Mouse (Mus musculus) neural tube, embryonic 12.5 days (tissue): ENCODE measurements at regions not wholly inside any gene's neighbourhood (a gene's known extent, or its start where the extent isn't known, plus 50 kb on each side); places are given as distances from the start of the nearest gene placed in this dataset.

Experiments
- ATAC-seq: fragments of 200-750 bp; cut with Nextera tagmentation; 2 replicates; pipeline ENCODE4 v1.8.0; 2017; ENCODE audit warnings: low read depth, mild to moderate bottlenecking, moderate TSS enrichment, moderate library complexity; ENCODE audit not compliant: low FRiP score
- H3K27ac ChIP-seq: fragments of 300-500 bp; sonication (generic); 2 replicates; pipeline ENCODE4 v1.5.1; 2016
- H3K27me3 ChIP-seq: fragments of 300-500 bp; sonication (generic); replicated peaks from 2 replicates; pipeline ENCODE4 v1.6.1; 2016; ENCODE audit warnings: mild to moderate bottlenecking
- H3K36me3 ChIP-seq: fragments of 300-500 bp; sonication (generic); 2 replicates; pipeline ENCODE4 v1.6.1; 2016; ENCODE audit warnings: mild to moderate bottlenecking
- H3K4me1 ChIP-seq: fragments of 300-500 bp; sonication (generic); 2 replicates; pipeline ENCODE4 v1.6.1; 2016
- H3K4me2 ChIP-seq: fragments of 300-500 bp; sonication (generic); replicated peaks from 2 replicates; pipeline ENCODE4 v1.6.1; 2016; ENCODE audit warnings: mild to moderate bottlenecking
- H3K4me3 ChIP-seq: fragments of 300-500 bp; sonication (generic); 2 replicates; pipeline ENCODE4 v1.5.1; 2016
- H3K9ac ChIP-seq: fragments of 300-500 bp; sonication (generic); 2 replicates; pipeline ENCODE4 v1.6.1; 2016; ENCODE audit warnings: mild to moderate bottlenecking
- H3K9me3 ChIP-seq: fragments of 300-500 bp; sonication (generic); 2 replicates; pipeline ENCODE4 v1.6.1; 2016; ENCODE audit warnings: mild to moderate bottlenecking
- WGBS: fragments of 180-500 bp; shearing (Covaris S2); methylation state at CpG from one replicate; pipeline ENCODE4 v1.1.7; 2016; 5-methylcytosine and 5-hydroxymethylcytosine counted together

- no peaks in the 10 kb centered on the region for H3K36me3 ChIP-seq
- no peak overlapping the region for H3K4me2 ChIP-seq
- no peak overlapping the region for H3K9ac ChIP-seq
- H3K27ac ChIP-seq = no peak overlapping the region
- no peak overlapping the region for H3K4me3 ChIP-seq
- H3K27me3 ChIP-seq = no peaks in the 10 kb centered on the region
- ATAC-seq = no peak
- H3K4me1 ChIP-seq = peaks cover 11% of the 10 kb centered on the region; the same call in 1 of the 2 replicates
- 31% methylated on average over 12 of the region's 12 CpGs for WGBS
- H3K9me3 ChIP-seq = no peaks in the 10 kb centered on the region
These were observed 81.8 kb upstream of the Thy1 start for GRCm38 (mm10) chr9:43961431-43961830.

- Histone ChIP-seq H3K4me3 (no peak overlapping the region), H3K36me3 (no peaks in the 10 kb centered on the region), H3K4me2 (no peak overlapping the region), H3K27me3 (no peaks in the 10 kb centered on the region), H3K9ac (no peak overlapping the region), H3K9me3 (no peaks in the 10 kb centered on the region), H3K27ac (no peak overlapping the region), H3K4me1 (peaks cover 34% of the 10 kb centered on the region)
- WGBS = 73% methylated on average over 4 of the region's 4 CpGs
- no peak for ATAC-seq
These were observed 78.0 kb upstream of the Thy1 start for GRCm38 (mm10) chr9:43965171-43965570.

DNA sequence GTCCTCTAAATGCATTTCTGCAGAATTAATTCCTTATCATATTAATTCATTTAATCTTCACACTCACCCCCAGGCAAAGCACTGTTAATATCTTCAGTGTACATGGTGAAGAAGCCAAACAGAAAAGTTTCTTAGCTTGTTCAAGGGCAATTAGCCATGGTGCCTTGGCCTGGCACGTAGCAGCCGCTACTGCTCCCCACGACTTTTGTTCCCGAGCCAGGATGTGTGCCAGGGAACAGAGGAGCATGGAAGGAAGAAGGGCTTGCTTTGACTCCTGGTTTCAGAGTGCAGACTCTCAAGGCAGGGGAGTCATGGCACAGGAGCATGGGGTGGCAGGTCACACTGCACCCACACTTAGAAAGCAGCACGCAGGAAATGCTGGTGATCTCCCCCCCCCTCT, 77.4 kb upstream of the Thy1 start:
- Histone ChIP-seq H3K4me3 (no peak overlapping the region), H3K4me1 (peaks cover 40% of the 10 kb centered on the region), H3K9ac (no peak overlapping the region), H3K27ac (no peak overlapping the region), H3K9me3 (no peaks in the 10 kb centered on the region), H3K4me2 (no peak overlapping the region), H3K27me3 (no peaks in the 10 kb centered on the region), H3K36me3 (no peaks in the 10 kb centered on the region)
- ATAC-seq = no peak
- WGBS = 70% methylated on average over 5 of the region's 5 CpGs

GRCm38 (mm10) chr9:43970043-43970795, 73.0 kb upstream of the Thy1 start:
- 17% methylated on average over 9 of the region's 9 CpGs for WGBS
- peak overlapping the region; percentile 49 for H3K4me2 ChIP-seq
- H3K27ac ChIP-seq = peak overlapping the region; percentile 67; the same call in 1 of the 2 replicates

GRCm38 (mm10) chr9:43970858-43971257, 72.3 kb upstream of the Thy1 start:
- Histone ChIP-seq H3K27ac (no peak overlapping the region), H3K9me3 (no peaks in the 10 kb centered on the region), H3K27me3 (no peaks in the 10 kb centered on the region), H3K9ac (no peak overlapping the region), H3K4me2 (peak overlapping the region; percentile 49; the same call in 1 of the 2 replicates), H3K4me1 (peaks cover 40% of the 10 kb centered on the region), H3K4me3 (no peak overlapping the region), H3K36me3 (no peaks in the 10 kb centered on the region)
- peak; percentile 63 for ATAC-seq
- 40% methylated on average over 3 of the region's 3 CpGs for WGBS

More at GRCm38 (mm10) chr9:43970043-43970795, 73.0 kb upstream of the Thy1 start:
- 0 out of 2 replicates have a peak overlapping the region, but pooled peaks have one; percentile 18 for H3K9ac ChIP-seq
- H3K4me1 ChIP-seq = peaks cover 44% of the 10 kb centered on the region
- no peaks in the 10 kb centered on the region for H3K27me3 ChIP-seq
- H3K36me3 ChIP-seq = no peaks in the 10 kb centered on the region
- no peaks in the 10 kb centered on the region for H3K9me3 ChIP-seq
- H3K4me3 ChIP-seq = peak overlapping the region; percentile 13; the same call in 1 of the 2 replicates
- peak; percentile 88 for ATAC-seq

- no peaks in the 10 kb centered on the region for H3K27me3 ChIP-seq
- H3K9ac ChIP-seq = no peak overlapping the region
- WGBS = 13% methylated on average over 3 of the region's 3 CpGs
- peaks cover 38% of the 10 kb centered on the region for H3K4me1 ChIP-seq
- no peaks in the 10 kb centered on the region for H3K9me3 ChIP-seq
- no peak for ATAC-seq
- no peak overlapping the region for H3K4me3 ChIP-seq
- no peaks in the 10 kb centered on the region for H3K36me3 ChIP-seq
- H3K4me2 ChIP-seq = no peak overlapping the region
- no peak overlapping the region for H3K27ac ChIP-seq
These were observed 70.9 kb upstream of the Thy1 start for GRCm38 (mm10) chr9:43972290-43972689.

DNA sequence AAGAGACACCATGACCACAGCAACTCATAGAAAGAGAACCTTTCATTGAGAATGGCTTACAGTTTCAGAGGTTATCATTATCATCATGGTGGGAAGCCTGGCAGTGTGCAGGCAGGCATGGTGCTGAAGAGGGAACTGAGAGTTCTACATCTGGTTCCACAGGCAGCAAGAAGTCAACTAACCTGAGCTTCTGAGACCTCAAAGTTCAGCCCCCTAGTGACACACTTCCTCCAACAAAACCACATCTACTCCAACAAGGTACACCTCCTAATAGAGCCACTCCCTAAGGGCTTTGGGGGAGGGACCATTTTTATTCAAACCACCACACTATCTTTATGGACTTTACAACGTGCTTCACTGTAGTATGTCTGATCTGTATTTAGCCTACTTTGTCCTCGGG, 67.8 kb upstream of the Thy1 start:
- H3K27ac ChIP-seq = no peak overlapping the region
- H3K9ac ChIP-seq = no peak overlapping the region
- ATAC-seq = no peak
- no peak overlapping the region for H3K4me2 ChIP-seq
- no peaks in the 10 kb centered on the region for H3K36me3 ChIP-seq
- peaks cover 14% of the 10 kb centered on the region for H3K4me1 ChIP-seq
- H3K27me3 ChIP-seq = no peaks in the 10 kb centered on the region
- WGBS = 77% methylated on average over 2 of the region's 2 CpGs
- no peak overlapping the region for H3K4me3 ChIP-seq
- no peaks in the 10 kb centered on the region for H3K9me3 ChIP-seq

DNA sequence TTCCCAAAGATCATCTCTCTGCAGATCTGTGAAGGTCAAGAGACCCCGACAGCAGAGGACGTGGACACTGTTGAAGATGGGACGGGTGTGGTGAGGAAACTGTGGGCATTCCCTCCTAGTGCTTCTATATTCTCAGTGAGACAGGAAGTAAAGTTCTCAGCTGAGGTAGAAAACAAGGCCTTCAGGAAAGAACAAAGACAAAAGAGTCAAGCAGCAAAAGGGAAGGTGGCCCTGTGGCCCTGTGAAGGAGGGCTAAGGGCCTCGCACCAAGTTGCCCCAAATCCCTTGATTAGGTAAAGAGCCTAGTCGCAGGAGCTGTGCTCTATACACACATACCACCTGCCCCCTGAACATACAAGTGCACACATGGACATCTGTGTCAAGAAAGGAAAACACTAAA, 66.8 kb upstream of the Thy1 start:
- H3K4me3 ChIP-seq = no peak overlapping the region
- no peak for ATAC-seq
- H3K36me3 ChIP-seq = no peaks in the 10 kb centered on the region
- H3K27me3 ChIP-seq = no peaks in the 10 kb centered on the region
- no peaks in the 10 kb centered on the region for H3K9me3 ChIP-seq
- peaks cover 4% of the 10 kb centered on the region; the same call in 1 of the 2 replicates for H3K4me1 ChIP-seq
- no peak overlapping the region for H3K27ac ChIP-seq
- 93% methylated on average over 5 of the region's 5 CpGs for WGBS
- H3K9ac ChIP-seq = no peak overlapping the region
- no peak overlapping the region for H3K4me2 ChIP-seq

DNA sequence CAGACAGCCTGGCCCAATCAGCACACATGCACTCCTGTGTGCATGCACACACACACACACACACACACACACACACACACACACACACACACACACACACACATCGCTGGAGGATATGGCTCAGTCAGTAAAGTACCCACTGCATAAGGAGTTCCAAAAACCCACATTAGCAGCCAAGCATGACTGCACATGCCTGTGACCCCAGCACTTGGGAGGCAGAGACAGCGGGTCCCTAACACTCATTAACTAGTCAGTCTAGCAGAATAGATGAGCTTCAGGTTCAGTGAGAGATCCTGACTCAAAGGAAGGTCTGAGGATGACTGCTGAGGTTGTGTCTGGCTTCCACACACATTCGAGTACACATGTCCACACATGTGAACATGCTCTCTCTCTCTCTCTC, 65.4 kb upstream of the Thy1 start:
- Histone ChIP-seq H3K4me1 (no peaks in the 10 kb centered on the region), H3K27ac (no peak overlapping the region), H3K36me3 (no peaks in the 10 kb centered on the region), H3K27me3 (no peaks in the 10 kb centered on the region), H3K4me3 (no peak overlapping the region), H3K4me2 (no peak overlapping the region), H3K9ac (no peak overlapping the region), H3K9me3 (no peaks in the 10 kb centered on the region)
- 63% methylated on average over 3 of the region's 3 CpGs for WGBS
- no peak for ATAC-seq

DNA sequence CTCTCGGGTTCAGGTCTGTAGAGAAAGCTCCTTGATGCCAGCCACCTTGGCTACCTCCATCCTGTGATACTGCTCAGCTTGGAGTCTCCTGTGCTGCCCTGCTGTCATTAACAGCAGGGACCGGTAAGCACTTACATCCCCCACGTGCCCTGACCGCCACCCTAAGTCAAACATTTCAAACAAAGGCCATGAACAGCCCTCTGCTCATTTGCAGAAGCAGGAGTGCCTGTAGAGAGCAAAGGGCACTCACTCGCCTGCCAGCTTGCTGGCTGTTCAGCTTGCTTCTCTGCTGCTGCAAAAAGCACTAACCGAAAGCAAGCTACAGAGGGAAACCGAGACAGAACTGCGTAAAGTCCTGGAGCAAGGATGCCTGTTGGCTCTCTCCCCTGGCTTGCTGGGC, 61.8 kb upstream of the Thy1 start:
- Histone ChIP-seq H3K9me3 (no peaks in the 10 kb centered on the region), H3K4me3 (no peak overlapping the region), H3K27ac (no peak overlapping the region), H3K9ac (no peak overlapping the region), H3K4me1 (no peaks in the 10 kb centered on the region), H3K36me3 (no peaks in the 10 kb centered on the region), H3K4me2 (no peak overlapping the region), H3K27me3 (no peaks in the 10 kb centered on the region)
- WGBS = 34% methylated on average over 8 of the region's 8 CpGs
- no peak for ATAC-seq

- H3K36me3 ChIP-seq = no peaks in the 10 kb centered on the region
These were observed 60.8 kb upstream of the Thy1 start for GRCm38 (mm10) chr9:43982359-43982889.

DNA sequence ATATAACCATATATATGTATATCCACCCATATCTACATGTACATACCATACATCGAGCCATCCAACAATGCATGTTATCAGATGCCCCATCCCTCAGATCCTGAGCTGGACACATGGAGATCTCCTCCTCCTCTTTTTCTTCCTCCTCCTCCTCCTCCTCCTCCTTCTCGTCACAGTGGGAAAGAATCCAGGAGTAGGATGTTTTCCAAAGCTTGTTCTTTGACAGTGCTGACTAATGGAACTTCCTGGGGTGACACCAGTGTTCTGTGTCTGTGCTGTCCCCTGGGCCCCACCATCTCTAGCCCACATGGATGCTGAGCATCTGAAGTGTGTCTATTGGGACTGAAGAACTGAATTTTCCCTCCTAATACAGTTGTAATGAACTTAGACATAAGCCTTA, 60.0 kb upstream of the Thy1 start:
- H3K27me3 ChIP-seq = no peaks in the 10 kb centered on the region
- no peak overlapping the region for H3K9ac ChIP-seq
- no peaks in the 10 kb centered on the region for H3K36me3 ChIP-seq
- H3K4me3 ChIP-seq = no peak overlapping the region
- H3K9me3 ChIP-seq = no peaks in the 10 kb centered on the region
- no peaks in the 10 kb centered on the region for H3K4me1 ChIP-seq
- ATAC-seq = no peak
- whole genome bisulfite sequencing = 74% methylated on average over 2 of the region's 2 CpGs
- H3K27ac ChIP-seq = no peak overlapping the region
- no peak overlapping the region for H3K4me2 ChIP-seq

More at GRCm38 (mm10) chr9:43982359-43982889, 60.8 kb upstream of the Thy1 start:
- Histone ChIP-seq H3K9me3 (no peaks in the 10 kb centered on the region), H3K9ac (no peak overlapping the region), H3K4me3 (no peak overlapping the region), H3K4me2 (no peak overlapping the region), H3K4me1 (no peaks in the 10 kb centered on the region), H3K27me3 (no peaks in the 10 kb centered on the region), H3K27ac (no peak overlapping the region)
- WGBS = 71% methylated on average over 5 of the region's 5 CpGs
- ATAC-seq = no peak
